In genomic region chr6:13606394-13606793, GRCm38 (mm10) we compare ENCODE assay signal across 9 mouse cellular contexts. TPM values are rescaled to one million over a fixed set of nuclear protein-coding genes. Genes with fewer than 3 reads are reported as not detected.
DNase-seq lines count a peak whose midpoint lies in the region; ATAC-seq and TF ChIP-seq lines count a peak whose summit lies in the region.
"Had no signal": no experiment of that assay in that cellular context is flagged by ENCODE, and none has a peak within 500 bp of the region (broad histone marks: within the 10 kb centered on the region; RNA-seq: fewer than 3 reads in every experiment).

No protein-coding gene starts in this region.

- no peak for ATAC-seq in heart, embryonic 12.5 days (ENCODE audit: insufficient number of reproducible peaks, low FRiP score)
- no peak for ATAC-seq in hindbrain, embryonic 16.5 days
- no peak for ATAC-seq in midbrain, embryonic 13.5 days
- ATAC-seq in inflammation-experienced regulatory T-cells, adult 6 months: no peak

- 68% methylated on average over 4 of the region's 4 CpGs for WGBS in heart, embryonic 12.5 days
- 78% methylated on average over 4 of the region's 4 CpGs for WGBS in hindbrain, embryonic 16.5 days
- WGBS in midbrain, embryonic 13.5 days: 70% methylated on average over 4 of the region's 4 CpGs

- H3K4me1 ChIP-seq in heart, embryonic 12.5 days (replicated peaks): peaks cover 18% of the 10 kb centered on the region
- peaks cover 45% of the 10 kb centered on the region for H3K4me1 ChIP-seq in bone marrow macrophage, adult 2 months (ENCODE audit: control insufficient read depth, insufficient read depth, low read length)
- peaks cover 12% of the 10 kb centered on the region for H3K4me1 ChIP-seq in hindbrain, embryonic 16.5 days (ENCODE audit: control insufficient read depth, insufficient read depth, low read depth, low read length)
- peaks cover 24% of the 10 kb centered on the region for H3K4me1 ChIP-seq in midbrain, embryonic 13.5 days (replicated peaks)

- H3K27ac ChIP-seq in heart, embryonic 12.5 days (ENCODE audit: poor library complexity, severe bottlenecking): peak overlapping the region; percentile 96
- peak overlapping the region; percentile 86 for H3K27ac ChIP-seq in bone marrow macrophage, adult 2 months (ENCODE audit: insufficient read depth, low read depth, low read length)
- no peak overlapping the region for H3K27ac ChIP-seq in hindbrain, embryonic 16.5 days (ENCODE audit: low read depth, low read length)
- H3K27ac ChIP-seq in midbrain, embryonic 13.5 days: no peak overlapping the region

- H3K4me2 ChIP-seq in heart, embryonic 12.5 days: peak overlapping the region; percentile 67
- peak overlapping the region; percentile 81 for H3K4me2 ChIP-seq in hindbrain, embryonic 16.5 days (ENCODE audit: low read length)
- peak overlapping the region; percentile 68 for H3K4me2 ChIP-seq in midbrain, embryonic 13.5 days (replicated peaks)

- no peaks in the 10 kb centered on the region for H3K9me3 ChIP-seq in heart, embryonic 12.5 days (replicated peaks)
- H3K9me3 ChIP-seq in hindbrain, embryonic 16.5 days (ENCODE audit: control insufficient read depth, low read length): no peaks in the 10 kb centered on the region
- no peaks in the 10 kb centered on the region for H3K9me3 ChIP-seq in midbrain, embryonic 13.5 days

- peaks cover 7% of the 10 kb centered on the region; the same call in 1 of the 2 replicates for H3K36me3 ChIP-seq in heart, embryonic 12.5 days
- no peaks in the 10 kb centered on the region for H3K36me3 ChIP-seq in hindbrain, embryonic 16.5 days (ENCODE audit: control insufficient read depth, insufficient read depth, low read length)
- H3K36me3 ChIP-seq in midbrain, embryonic 13.5 days: peaks cover 13% of the 10 kb centered on the region

- no peak for DNase-seq in heart, adult 9 months (ENCODE audit: low spot score in 2 of 2)
- no peak for DNase-seq in urinary bladder, postnatal 25 days (ENCODE audit: low spot score)
- DNase-seq in adrenal gland, adult 8-10 months: no peak
- DNase-seq: layer of hippocampus, adult 9-11 months had no signal

- no peak for TF ChIP-seq POLR2A in bone marrow macrophage, adult 2 months (IDR thresholded peaks at IDR 0.05; ENCODE audit: borderline replicate concordance, low read depth, low read length)

- H3K9ac ChIP-seq in heart, embryonic 12.5 days: peak overlapping the region; percentile 88
- H3K9ac ChIP-seq in hindbrain, embryonic 16.5 days (ENCODE audit: low read depth, low read length): no peak overlapping the region
- H3K9ac ChIP-seq in midbrain, embryonic 13.5 days (replicated peaks): peak overlapping the region; percentile 87

- TF ChIP-seq CTCF in bone marrow macrophage, adult 2 months (IDR thresholded peaks at IDR 0.05; ENCODE audit: low read depth, low read length): no peak

- H3K4me3 ChIP-seq in heart, embryonic 12.5 days: peak overlapping the region; percentile 86
- H3K4me3 ChIP-seq in bone marrow macrophage, adult 2 months (ENCODE audit: insufficient read depth, low read length): peak overlapping the region; percentile 81
- H3K4me3 ChIP-seq in hindbrain, embryonic 16.5 days (ENCODE audit: low read length): no peak overlapping the region
- peak overlapping the region; percentile 82 for H3K4me3 ChIP-seq in midbrain, embryonic 13.5 days (replicated peaks)

- H3K27me3 ChIP-seq in heart, embryonic 12.5 days (replicated peaks): no peaks in the 10 kb centered on the region
- H3K27me3 ChIP-seq in hindbrain, embryonic 16.5 days (replicated peaks; ENCODE audit: control insufficient read depth, insufficient read depth, low read length): no peaks in the 10 kb centered on the region
- no peaks in the 10 kb centered on the region for H3K27me3 ChIP-seq in midbrain, embryonic 13.5 days

RNA-seq across cellular contexts. Expression of gene Tmem168, which starts 1.5 kb away (rescaled TPM):
- polyA plus RNA-seq in heart, embryonic 12.5 days (2016; fragmentation: Nextera tagmentation; extraction: Ambion mirVana): 40.5 and 42.6 TPM in 2 replicates
- polyA plus RNA-seq in bone marrow macrophage, adult 2 months (2012; ENCODE audit: insufficient read depth, insufficient read length, missing spikeins): 42.9 and 44.0 TPM in 2 replicates
- polyA plus RNA-seq in hindbrain, embryonic 16.5 days (2015; fragmentation: Nextera tagmentation; extraction: Ambion mirVana): 19.4 and 22.7 TPM in 2 replicates
- polyA plus RNA-seq in midbrain, embryonic 13.5 days (2015; fragmentation: Nextera tagmentation; extraction: Ambion mirVana): 24.6 and 25.6 TPM in 2 replicates
- 10 to 100 TPM; 25.9 to 33.1 (median 29.5) TPM for total RNA-seq in adrenal gland, adult 8-10 months (2022)
- polyA plus RNA-seq in inflammation-experienced regulatory T-cells, adult 6 months (2017; shearing (Covaris generic)): 10 to 100 TPM; 37.8 to 46.5 (median 39.8) TPM

Comparison
In these comparisons a context has a peak if more than half of its experiments do, and no peak if none do; other contexts are left out.
1. H3K27ac ChIP-seq: peak in heart, embryonic 12.5 days (single experiment) and bone marrow macrophage, adult 2 months (single experiment); none in hindbrain, embryonic 16.5 days (single experiment) and midbrain, embryonic 13.5 days (single experiment).
2. Peak in every context shown above with its lines, with median percentiles within 50 percentile points of each other: H3K4me2 ChIP-seq.